Mouse (Mus musculus) urinary bladder, postnatal 14 days (tissue): ENCODE data around the gene Coa3.
A peak's percentile ranks its signal among the peaks of the same experiment; 100 is the strongest.
"Not testable (repeated sequence)": the region's sequence is repeated elsewhere in the genome, so short reads cannot be mapped to it uniquely, and the experiment has no call there.

Experiments used
- DNase-seq: peaks from one replicate; pipeline ENCODE4 v3.0.0; 2021; ENCODE audit warnings: low spot score

Gene Coa3

GRCm38 (mm10) chr11:101278223-101279192, at the start of gene Coa3, which contains the start of gene Cntd1:
Coa3 (minus strand) TSS chr11:101279114.
Cntd1 (plus strand) TSS chr11:101279012.
- peak; percentile 85 for DNase-seq

- no peak for DNase-seq
These were observed 48.4 kb upstream of the Coa3 start for GRCm38 (mm10) chr11:101327311-101327710.

GRCm38 (mm10) chr11:101326147-101326546, 47.2 kb upstream of the Coa3 start:
- DNase-seq: no peak

- DNase-seq: not testable (repeated sequence)
These were observed 46.3 kb upstream of the Coa3 start for GRCm38 (mm10) chr11:101325201-101325600.

- DNase-seq: no peak
These were observed 45.8 kb upstream of the Coa3 start, which contains the start of gene Aoc2 for GRCm38 (mm10) chr11:101324763-101325162. Aoc2 (plus strand) TSS chr11:101325063.

- peak; percentile 77 for DNase-seq
These were observed 44.7 kb upstream of the Coa3 start for GRCm38 (mm10) chr11:101323609-101324008.

- DNase-seq: no peak
These were observed 37.6 kb upstream of the Coa3 start for GRCm38 (mm10) chr11:101316501-101316917.

GRCm38 (mm10) chr11:101315665-101316500, 37.0 kb upstream of the Coa3 start, which contains the start of gene Psme3:
Psme3 (plus strand) TSS chr11:101316213.
- peak; percentile 92 for DNase-seq

- DNase-seq: no peak
These were observed 36.3 kb upstream of the Coa3 start for GRCm38 (mm10) chr11:101315082-101315650.

- no peak for DNase-seq
These were observed 35.7 kb upstream of the Coa3 start for GRCm38 (mm10) chr11:101314567-101314966.

GRCm38 (mm10) chr11:101312150-101312549, 33.2 kb upstream of the Coa3 start:
- DNase-seq: no peak

- DNase-seq: no peak
These were observed 32.2 kb upstream of the Coa3 start for GRCm38 (mm10) chr11:101311083-101311482.

GRCm38 (mm10) chr11:101307744-101308143, 28.8 kb upstream of the Coa3 start:
- DNase-seq: no peak

GRCm38 (mm10) chr11:101302004-101302798, 23.3 kb upstream of the Coa3 start, which contains the start of gene Becn1:
Becn1 (minus strand) TSS chr11:101302286.
- peak; percentile 99 for DNase-seq

GRCm38 (mm10) chr11:101301299-101302003, 22.5 kb upstream of the Coa3 start:
- DNase-seq: no peak

- DNase-seq: no peak
These were observed 22.0 kb upstream of the Coa3 start for GRCm38 (mm10) chr11:101300881-101301280.

GRCm38 (mm10) chr11:101295191-101295590, 16.3 kb upstream of the Coa3 start:
- DNase-seq: no peak

- no peak for DNase-seq
These were observed 12.3 kb upstream of the Coa3 start for GRCm38 (mm10) chr11:101291231-101291630.

- peak; percentile 59 for DNase-seq
These were observed 8.4 kb upstream of the Coa3 start for GRCm38 (mm10) chr11:101287306-101287705.

GRCm38 (mm10) chr11:101283805-101284204, 4.9 kb upstream of the Coa3 start:
- DNase-seq: no peak
